Mouse (Mus musculus) megakaryocyte-erythroid progenitor cell, adult 5-6 weeks (primary cell): ENCODE measurements around the gene Clec2h. TPM values are rescaled to one million over a fixed set of nuclear protein-coding genes. Genes with fewer than 3 reads are reported as not detected.

ENCODE experiments used
- ATAC-seq: replicated peaks from 2 replicates; pipeline ENCODE4 v1.8.0; 2016; ENCODE audit warnings: mild to moderate bottlenecking, inconsistent platforms; ENCODE audit not compliant: severe bottlenecking, poor library complexity, low FRiP score, low TSS enrichment
- total RNA-seq, 2 experiments: library from RNA; stranded (forward) in 1 of 2; stranded (reverse) in 1 of 2; fragments of 200-1000, 215-1000 nt in 1 of 2; fragments of >200 nt in 1 of 2; fragmentation: Nextera tagmentation in 1 of 2; gene quantifications; 2 replicates each; pipeline ENCODE4 v1.2.3; 2014 to 2017

Clec2h gene
- total RNA-seq, 2 experiments from 2014 or later = not detected

- no peak for ATAC-seq
Observed at GRCm38 (mm10) chr6:128701691-128702090, 39.5 kb downstream of the Clec2h start.

DNA sequence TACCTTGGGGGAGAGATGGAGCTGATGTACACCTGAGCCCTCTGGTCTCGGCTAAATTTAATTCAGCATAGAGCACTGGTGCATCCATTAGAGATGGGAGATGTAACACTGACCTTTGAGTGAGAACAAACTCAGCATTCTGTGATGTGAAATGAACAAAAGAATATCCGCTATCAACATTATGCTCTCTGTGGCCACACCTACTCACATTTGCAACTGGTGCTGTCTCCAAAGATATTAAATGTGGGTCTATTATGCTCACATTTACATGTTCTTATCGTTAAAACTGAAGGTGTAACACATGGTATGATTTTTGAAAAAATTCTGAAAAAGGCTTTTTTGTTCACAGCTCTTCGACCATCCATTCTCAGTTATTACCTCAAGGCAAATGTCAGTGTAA, 60.8 kb downstream of the Clec2h start, which contains the start of gene Klrb1:
Gene Klrb1 (minus strand): TSS at position 101 of the 400 bp plus-strand sequence.
- ATAC-seq = no peak

Other genes starting within 250 kb of the Clec2h start
- gene Itfg2, start 237.5 kb upstream of the Clec2h start, total RNA-seq (2014; fragmentation: Nextera tagmentation) = 39.1 and 52.6 TPM in 2 replicates
- 19.3 and 24.7 TPM in 2 replicates for gene Itfg2, start 237.5 kb upstream of the Clec2h start, total RNA-seq (2017)
- gene Fkbp4, start 223.7 kb upstream of the Clec2h start, total RNA-seq (2014; fragmentation: Nextera tagmentation) = 234 and 279 TPM in 2 replicates
- 419 and 525 TPM in 2 replicates for gene Fkbp4, start 223.7 kb upstream of the Clec2h start, total RNA-seq (2017)
- not detected in 2 replicates for gene Pzp, start 135.7 kb upstream of the Clec2h start, total RNA-seq (2014; fragmentation: Nextera tagmentation)
- gene Pzp, start 135.7 kb upstream of the Clec2h start, total RNA-seq (2017) = not detected in 2 replicates
- not detected in 2 replicates for gene A2ml1, start 80.8 kb upstream of the Clec2h start, total RNA-seq (2014; fragmentation: Nextera tagmentation)
- not detected in 2 replicates for gene A2ml1, start 80.8 kb upstream of the Clec2h start, total RNA-seq (2017)
- gene Klrb1a, start 38.9 kb upstream of the Clec2h start, total RNA-seq (2014; fragmentation: Nextera tagmentation) = 7.4 TPM in 1 of 2 replicates, not detected in the other
- gene Klrb1a, start 38.9 kb upstream of the Clec2h start, total RNA-seq (2017) = 2.0 TPM in 1 of 2 replicates, not detected in the other
- 2.4 TPM in 1 of 2 replicates, not detected in the other for gene Klrb1, start 60.7 kb downstream of the Clec2h start, total RNA-seq (2014; fragmentation: Nextera tagmentation)
- not detected in 2 replicates for gene Klrb1, start 60.7 kb downstream of the Clec2h start, total RNA-seq (2017)
- gene Klrb1c, start 126.8 kb downstream of the Clec2h start, total RNA-seq (2014; fragmentation: Nextera tagmentation) = 0.39 and 1.2 TPM in 2 replicates
- 1.3 and 14.3 TPM in 2 replicates for gene Klrb1c, start 126.8 kb downstream of the Clec2h start, total RNA-seq (2017)
- not detected in 2 replicates for gene Gm44511, start 163.9 kb downstream of the Clec2h start, total RNA-seq (2014; fragmentation: Nextera tagmentation)
- not detected in 2 replicates for gene Gm44511, start 163.9 kb downstream of the Clec2h start, total RNA-seq (2017)
- 0.94 TPM in 1 of 2 replicates, not detected in the other for gene Klrb1b, start 163.9 kb downstream of the Clec2h start, total RNA-seq (2014; fragmentation: Nextera tagmentation)
- gene Klrb1b, start 163.9 kb downstream of the Clec2h start, total RNA-seq (2017) = 1.8 and 5.5 TPM in 2 replicates
- gene Clec2i, start 225.2 kb downstream of the Clec2h start, total RNA-seq (2014; fragmentation: Nextera tagmentation) = 0.90 and 1.5 TPM in 2 replicates
- 3.4 and 4.3 TPM in 2 replicates for gene Clec2i, start 225.2 kb downstream of the Clec2h start, total RNA-seq (2017)
- 3.0 and 8.4 TPM in 2 replicates for gene BC035044, start 228.7 kb downstream of the Clec2h start, total RNA-seq (2014; fragmentation: Nextera tagmentation)
- gene BC035044, start 228.7 kb downstream of the Clec2h start, total RNA-seq (2017) = 0.85 and 13.2 TPM in 2 replicates